Mouse (Mus musculus) intestine, postnatal 0 days (tissue): ENCODE data around the gene Msln. TPM values are rescaled to one million over a fixed set of nuclear protein-coding genes. Genes with fewer than 3 reads are reported as not detected.

Source experiments
- ATAC-seq: fragments of 200-750 bp; cut with Nextera tagmentation; 2 replicates; pipeline ENCODE4 v1.8.0; 2017; ENCODE audit warnings: mild to moderate bottlenecking, moderate TSS enrichment, moderate library complexity
- H3K27ac ChIP-seq: fragments of 300-500 bp; sonication (generic); 2 replicates; pipeline ENCODE4 v1.5.1; 2014; ENCODE audit warnings: mild to moderate bottlenecking, low read depth, low read length, moderate library complexity
- H3K27me3 ChIP-seq: fragments of 300-500 bp; sonication (generic); replicated peaks from 2 replicates; pipeline ENCODE4 v1.6.1; 2014; ENCODE audit warnings: low read length, mixed read lengths; ENCODE audit not compliant: control insufficient read depth, insufficient read depth
- H3K36me3 ChIP-seq: fragments of 300-500 bp; sonication (generic); 2 replicates; pipeline ENCODE4 v1.6.1; 2014; ENCODE audit warnings: mild to moderate bottlenecking, moderate library complexity; ENCODE audit not compliant: control insufficient read depth, insufficient read depth
- H3K4me1 ChIP-seq: fragments of 300-500 bp; sonication (generic); replicated peaks from 2 replicates; pipeline ENCODE4 v1.6.1; 2014; ENCODE audit warnings: antibody characterized with exemption, low read length, mixed read lengths; ENCODE audit not compliant: control insufficient read depth, insufficient read depth
- H3K4me2 ChIP-seq: fragments of 300-500 bp; sonication (generic); replicated peaks from 2 replicates; pipeline ENCODE4 v1.6.1; 2014; ENCODE audit warnings: low read depth, mild to moderate bottlenecking, moderate library complexity
- H3K4me3 ChIP-seq: fragments of 300-500 bp; sonication (generic); 2 replicates; pipeline ENCODE4 v1.5.1; 2014; ENCODE audit warnings: low read depth, low read length
- H3K9ac ChIP-seq: fragments of 300-500 bp; sonication (generic); 2 replicates; pipeline ENCODE4 v1.6.1; 2014; ENCODE audit warnings: mild to moderate bottlenecking, low read depth, low read length
- H3K9me3 ChIP-seq: fragments of 300-500 bp; sonication (generic); 2 replicates; pipeline ENCODE4 v1.6.1; 2016; ENCODE audit warnings: mixed run types; ENCODE audit not compliant: control insufficient read depth
- CTCF ChIP-seq: sonication (generic); IDR thresholded peaks from 2 replicates; pipeline ENCODE4 v1.5.1; 2016; ENCODE audit warnings: low read depth, mild to moderate bottlenecking, control low read depth, antibody characterized with exemption, moderate library complexity
- WGBS: fragments of 180-500 bp; shearing (Covaris S2); extraction: QIAGEN DNeasy Blood & Tissue Kit; methylation state at CpG from one replicate; pipeline ENCODE4 v1.1.7; 2014; 5-methylcytosine and 5-hydroxymethylcytosine counted together
- polyA plus RNA-seq: library from polyadenylated mRNA; unstranded; fragments of >200 nt; fragmentation: Nextera tagmentation; extraction: Ambion mirVana; gene quantifications from 2 replicates; pipeline ENCODE4 v1.2.1, GENCODE M21; 2015

The Msln gene
- polyA plus RNA-seq, 1 experiment from 2014 or later = 48.2 TPM

DNA sequence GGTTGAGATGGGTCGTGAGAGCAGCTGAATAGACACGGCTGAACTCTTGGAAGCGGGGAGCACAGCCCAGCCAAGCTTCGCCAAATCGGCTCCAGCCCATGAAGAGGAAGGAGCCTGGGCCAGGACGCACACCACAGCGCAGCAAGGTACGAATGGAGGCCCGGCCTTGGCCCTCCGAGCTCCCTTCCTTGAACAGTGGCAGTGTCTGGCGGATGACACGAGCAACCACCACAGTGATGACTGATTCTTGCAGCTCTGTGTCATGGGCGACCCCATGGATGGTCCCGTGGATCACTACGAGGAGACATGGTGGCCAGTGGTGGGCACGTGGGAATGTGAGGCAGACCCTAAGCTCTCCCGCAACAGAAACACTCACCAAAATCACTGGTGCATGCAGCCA is 40.8 kb upstream of the Msln start:
- no peak overlapping the region for H3K4me3 ChIP-seq
- peaks cover 22% of the 10 kb centered on the region; the same call in 1 of the 2 replicates for H3K4me1 ChIP-seq
- H3K36me3 ChIP-seq = 0 out of 2 replicates have a peak, but pooled peaks cover under 1% of the 10 kb centered on the region
- no peak overlapping the region for H3K4me2 ChIP-seq
- no peaks in the 10 kb centered on the region for H3K27me3 ChIP-seq
- H3K27ac ChIP-seq = no peak overlapping the region; the same call in 1 of the 2 replicates
- no peak overlapping the region for H3K9ac ChIP-seq
- 91% methylated on average over 17 of the region's 17 CpGs for whole genome bisulfite sequencing
- no peaks in the 10 kb centered on the region for H3K9me3 ChIP-seq
- TF ChIP-seq CTCF = no peak
- no peak for ATAC-seq

DNA sequence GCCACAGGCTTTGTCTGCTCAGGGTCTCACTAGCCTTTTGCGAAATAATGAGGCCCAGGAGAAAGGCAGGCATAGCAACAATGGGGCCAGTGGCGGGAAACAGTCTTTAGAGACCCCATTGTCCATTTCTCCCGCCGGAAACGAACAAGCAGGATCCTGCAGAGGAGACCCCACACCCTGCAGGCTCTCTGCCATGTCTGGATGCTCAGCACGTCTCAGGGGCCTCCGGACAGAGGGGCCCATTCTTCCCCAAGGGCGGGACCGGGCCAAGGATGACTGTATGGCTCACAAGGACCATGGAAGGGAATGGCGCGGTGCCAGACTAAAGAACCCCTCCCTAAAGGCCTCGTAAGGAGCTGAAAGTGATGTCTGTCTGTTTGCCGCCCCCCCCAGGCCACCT is 40.0 kb upstream of the Msln start:
- H3K9ac ChIP-seq = no peak overlapping the region

DNA sequence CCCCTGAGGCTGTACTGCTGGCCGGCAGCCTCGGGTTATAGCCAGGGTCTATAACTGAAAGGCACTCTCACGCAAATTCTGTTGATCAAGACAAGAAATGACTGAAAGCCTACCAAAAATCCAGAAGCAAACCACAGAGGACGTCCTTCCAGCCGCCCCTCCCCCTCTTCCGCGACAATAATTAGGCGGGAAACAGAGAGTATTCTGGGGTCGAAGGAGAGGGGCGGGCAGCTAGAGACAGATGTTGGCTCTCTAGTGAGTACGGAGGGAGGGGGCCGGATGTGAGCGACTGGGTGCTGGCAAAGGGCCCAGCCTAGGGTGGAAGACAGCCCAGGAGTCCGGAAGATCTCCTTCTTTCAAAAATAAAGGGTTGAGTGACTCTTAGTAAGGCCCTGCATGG is 38.4 kb upstream of the Msln start, which contains the start of gene Fam173a:
Gene Fam173a (minus strand): TSS at position 287 of the 400 bp plus-strand sequence.
- H3K4me1 ChIP-seq = peaks cover 22% of the 10 kb centered on the region; the same call in 1 of the 2 replicates
- peak; percentile 25; the same call in 1 of the 2 replicates for ATAC-seq
- peaks cover 16% of the 10 kb centered on the region; the same call in 1 of the 2 replicates for H3K36me3 ChIP-seq
- TF ChIP-seq CTCF = no peak
- no peaks in the 10 kb centered on the region for H3K9me3 ChIP-seq
- H3K27ac ChIP-seq = peak within 1 kb of the TSS; percentile 99
- H3K27me3 ChIP-seq = no peaks in the 10 kb centered on the region
- 0% methylated on average over 14 of the region's 14 CpGs for WGBS
- H3K4me3 ChIP-seq = peak within 1 kb of the TSS; percentile 83
- H3K4me2 ChIP-seq = peak within 1 kb of the TSS; percentile 85
- peak within 1 kb of the TSS; percentile 76 for H3K9ac ChIP-seq

More for the DNA sequence above, 40.0 kb upstream of the Msln start:
- Histone ChIP-seq H3K27me3 (no peaks in the 10 kb centered on the region), H3K9me3 (no peaks in the 10 kb centered on the region), H3K36me3 (peaks cover 7% of the 10 kb centered on the region; the same call in 1 of the 2 replicates), H3K4me1 (peaks cover 22% of the 10 kb centered on the region; the same call in 1 of the 2 replicates), H3K27ac (no peak overlapping the region), H3K4me3 (no peak overlapping the region), H3K4me2 (no peak overlapping the region)
- 74% methylated on average over 13 of the region's 13 CpGs for WGBS
- no peak for ATAC-seq
- TF ChIP-seq CTCF = no peak

DNA sequence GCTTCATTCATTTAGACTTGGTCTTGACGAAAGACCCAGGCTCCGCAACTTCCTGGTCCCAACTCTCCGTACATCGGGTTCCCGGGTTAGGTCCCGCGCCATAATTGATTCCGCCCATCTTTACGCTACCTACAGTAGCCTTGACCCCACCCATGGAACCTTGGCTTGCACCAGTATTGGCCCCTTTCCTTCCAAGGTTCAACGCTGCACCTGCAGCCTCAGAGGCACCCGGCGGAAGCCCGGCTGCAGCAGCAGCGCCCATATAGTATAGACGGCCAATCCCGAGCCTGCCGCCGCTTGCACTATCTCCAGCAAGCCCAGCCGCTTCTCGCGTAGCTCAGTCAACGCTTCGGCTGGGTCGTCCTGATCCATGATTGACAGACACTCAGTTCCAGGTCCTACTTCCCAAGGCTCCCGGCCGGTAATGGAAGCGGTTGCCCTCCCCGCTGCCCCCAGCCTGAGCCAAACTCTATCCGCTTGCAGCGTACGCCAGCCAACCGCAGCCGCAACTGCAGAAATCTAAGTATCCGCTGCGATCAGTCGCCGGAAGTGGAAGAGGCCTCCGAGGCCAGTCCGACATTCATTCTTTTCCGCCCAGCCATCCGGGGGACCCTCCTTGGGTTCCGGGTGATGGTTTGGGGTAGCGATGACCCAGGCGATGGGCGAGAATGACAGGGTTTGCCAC is 37.8 kb upstream of the Msln start:
- Histone ChIP-seq H3K27me3 (no peaks in the 10 kb centered on the region), H3K4me1 (peaks cover 19% of the 10 kb centered on the region; the same call in 1 of the 2 replicates), H3K27ac (peak overlapping the region; percentile 99), H3K36me3 (peaks cover 19% of the 10 kb centered on the region; the same call in 1 of the 2 replicates), H3K9ac (peak overlapping the region; percentile 76), H3K9me3 (no peaks in the 10 kb centered on the region), H3K4me2 (peak overlapping the region; percentile 85), H3K4me3 (peak overlapping the region; percentile 83)
- no peak for TF ChIP-seq CTCF
- WGBS = under 1% methylated on average over 45 of the region's 45 CpGs
- ATAC-seq = peak; percentile 92

DNA sequence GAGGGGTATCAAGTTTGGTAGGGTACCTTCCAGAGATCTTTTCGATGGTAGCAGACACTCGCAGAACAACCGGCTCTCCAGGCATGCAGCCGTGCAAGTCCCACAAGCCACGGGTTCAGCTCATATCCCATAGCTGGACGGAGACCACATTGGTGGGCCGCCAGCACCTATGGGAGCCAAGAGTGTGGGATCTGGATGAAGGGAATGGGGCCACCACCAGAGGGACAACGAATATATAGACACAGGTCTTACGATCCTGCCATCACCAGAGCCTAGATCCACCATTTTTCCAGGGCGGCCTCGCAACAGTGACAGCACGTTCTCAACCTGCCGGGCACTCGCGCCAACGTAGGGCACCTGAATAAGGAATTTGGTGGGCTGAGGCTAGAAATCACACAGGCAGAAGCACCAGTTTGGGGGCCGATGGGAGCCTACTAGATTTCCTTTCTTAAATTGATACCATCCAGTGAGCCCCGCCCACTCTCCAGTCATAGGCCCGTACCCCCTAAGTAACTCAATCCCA is 37.2 kb upstream of the Msln start:
- Histone ChIP-seq H3K36me3 (peaks cover 19% of the 10 kb centered on the region; the same call in 1 of the 2 replicates), H3K27me3 (no peaks in the 10 kb centered on the region), H3K4me2 (peak overlapping the region; percentile 85), H3K27ac (peak overlapping the region; percentile 99), H3K4me3 (peak overlapping the region; percentile 83), H3K4me1 (peaks cover 19% of the 10 kb centered on the region; the same call in 1 of the 2 replicates), H3K9ac (peak overlapping the region; percentile 76), H3K9me3 (no peaks in the 10 kb centered on the region)
- TF ChIP-seq CTCF = 0 out of 2 replicates have a peak, but pooled peaks have one; percentile 30
- WGBS = 20% methylated on average over 19 of the region's 19 CpGs
- ATAC-seq = no peak

DNA sequence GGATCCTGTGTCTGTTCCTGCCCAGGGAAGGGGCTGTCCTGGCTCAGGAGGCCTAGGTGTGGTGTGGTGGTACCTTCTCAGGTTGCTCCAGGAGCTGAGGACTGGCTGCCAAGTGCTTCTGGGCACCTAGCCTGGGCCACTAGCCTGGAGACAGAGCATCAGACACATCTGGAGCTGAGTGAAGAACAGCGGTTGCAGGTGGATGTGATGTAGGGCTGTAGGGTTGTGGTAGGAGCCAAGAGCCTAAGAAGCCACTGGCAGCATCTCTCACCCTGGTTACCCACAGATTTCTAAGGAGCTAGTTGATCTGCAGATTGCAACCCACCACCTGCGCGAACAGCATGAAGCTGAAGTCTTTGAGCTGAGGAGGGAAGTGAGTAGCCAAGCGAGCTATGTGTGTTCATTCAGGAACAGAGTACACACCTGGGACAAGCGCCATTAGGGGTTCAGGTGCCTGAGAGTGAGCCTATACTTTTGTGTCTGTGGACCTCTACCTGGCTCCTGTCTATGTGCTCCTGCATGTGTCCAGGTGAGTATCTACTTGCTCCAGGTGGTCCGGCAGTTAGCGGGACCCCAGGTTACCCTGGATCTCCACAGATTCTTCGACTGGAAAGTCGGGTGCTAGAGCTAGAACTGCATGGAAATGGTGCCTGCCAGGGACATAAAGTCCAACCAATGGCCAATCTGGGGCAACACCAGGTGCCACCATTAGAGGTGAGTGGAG is 32.8 kb upstream of the Msln start:
- no peaks in the 10 kb centered on the region for H3K27me3 ChIP-seq
- no peak for TF ChIP-seq CTCF
- no peaks in the 10 kb centered on the region for H3K9me3 ChIP-seq
- no peak overlapping the region for H3K4me3 ChIP-seq
- peaks cover 10% of the 10 kb centered on the region; the same call in 1 of the 2 replicates for H3K4me1 ChIP-seq
- peaks cover 32% of the 10 kb centered on the region; the same call in 1 of the 2 replicates for H3K36me3 ChIP-seq
- H3K27ac ChIP-seq = no peak overlapping the region
- no peak overlapping the region for H3K9ac ChIP-seq
- ATAC-seq = no peak
- no peak overlapping the region for H3K4me2 ChIP-seq
- WGBS = 89% methylated on average over 9 of the region's 9 CpGs
